Mouse (Mus musculus): ENCODE measurements around the gene Myoz1.

DNA sequence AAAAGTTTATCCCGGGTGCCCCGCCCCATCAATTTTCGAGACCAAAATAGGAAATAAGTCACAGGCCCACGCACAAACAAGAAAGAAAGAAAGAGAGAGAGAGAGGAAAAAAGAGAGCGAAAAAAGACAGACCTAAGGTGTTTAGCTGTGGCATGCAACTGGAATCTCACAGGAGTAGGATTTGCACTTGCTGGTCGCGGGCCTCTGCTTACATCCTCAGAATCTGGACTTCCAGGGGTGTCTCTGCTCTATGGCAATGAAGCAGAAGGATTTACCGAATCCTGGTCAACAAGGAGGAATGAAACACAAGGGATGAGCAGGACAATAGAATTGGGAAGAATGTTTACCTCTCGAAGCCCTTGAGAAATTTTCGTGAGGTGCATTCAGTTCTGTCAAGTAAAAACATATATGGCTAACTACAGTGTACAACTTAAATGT is 14.9 kb downstream of the Myoz1 start:
- TF ChIP-seq POLR2A (IDR thresholded peaks at IDR 0.05; ENCODE audit: insufficient read depth, low read depth, low read length), result no peak
- no peak for TF ChIP-seq CTCF (IDR thresholded peaks at IDR 0.05)
- no peak for TF ChIP-seq EP300 (IDR thresholded peaks at IDR 0.05; ENCODE audit: insufficient read depth, low read depth, low read length)

Measured in heart, adult 2 months (tissue).